Mouse (Mus musculus) limb, embryonic 14.5 days (tissue): ENCODE measurements around the gene Map4. TPM values are rescaled to one million over a fixed set of nuclear protein-coding genes. Genes with fewer than 3 reads are reported as not detected.

ENCODE experiments used
- ATAC-seq: fragments of 200-750 bp; cut with Nextera tagmentation; 2 replicates; pipeline ENCODE4 v1.8.0; 2017; ENCODE audit warnings: low read depth, moderate number of reproducible peaks, moderate TSS enrichment; ENCODE audit not compliant: low FRiP score
- DNase-seq: peaks from one replicate; pipeline ENCODE4 v3.0.0-alpha.2; 2015; ENCODE audit warnings: low spot score
- H3K27ac ChIP-seq: fragments of 300-500 bp; sonication (generic); replicated peaks from 2 replicates; pipeline ENCODE4 v1.5.1; 2014; ENCODE audit warnings: low read depth, mild to moderate bottlenecking, low read length, moderate library complexity, mixed read lengths
- H3K27me3 ChIP-seq: fragments of 300-500 bp; sonication (generic); 2 replicates; pipeline ENCODE4 v1.6.1; 2014; ENCODE audit warnings: low read length, mixed read lengths; ENCODE audit not compliant: control insufficient read depth, insufficient read depth
- H3K36me3 ChIP-seq: fragments of 300-500 bp; sonication (generic); 2 replicates; pipeline ENCODE4 v1.6.1; 2014; ENCODE audit warnings: mild to moderate bottlenecking, low read length, moderate library complexity, mixed read lengths; ENCODE audit not compliant: control insufficient read depth, insufficient read depth
- H3K4me1 ChIP-seq: fragments of 300-500 bp; sonication (generic); 2 replicates; pipeline ENCODE4 v1.6.1; 2014; ENCODE audit warnings: antibody characterized with exemption, low read length, mixed read lengths; ENCODE audit not compliant: control insufficient read depth, insufficient read depth
- H3K4me2 ChIP-seq: fragments of 300-500 bp; sonication (generic); replicated peaks from 2 replicates; pipeline ENCODE4 v1.6.1; 2014; ENCODE audit warnings: low read depth, mild to moderate bottlenecking, low read length, moderate library complexity; ENCODE audit not compliant: severe bottlenecking
- H3K4me3 ChIP-seq: fragments of 300-500 bp; sonication (generic); replicated peaks from 2 replicates; pipeline ENCODE4 v1.5.1; 2014; ENCODE audit warnings: low read length
- H3K9ac ChIP-seq: fragments of 300-500 bp; sonication (generic); 2 replicates; pipeline ENCODE4 v1.6.1; 2014; ENCODE audit warnings: mild to moderate bottlenecking, low read depth, low read length, moderate library complexity; ENCODE audit not compliant: severe bottlenecking
- H3K9me3 ChIP-seq: fragments of 300-500 bp; sonication (generic); 2 replicates; pipeline ENCODE4 v1.6.1; 2016; ENCODE audit warnings: low read length; ENCODE audit not compliant: control insufficient read depth
- POLR2A ChIP-seq: fragments of 200-500 bp; IDR thresholded peaks from 2 replicates; pipeline ENCODE4 v1.8.0; 2012; ENCODE audit warnings: inconsistent platforms, mild to moderate bottlenecking, moderate library complexity, borderline replicate concordance; ENCODE audit not compliant: insufficient read depth, insufficient read length; ENCODE audit errors: extremely low read depth
- WGBS: fragments of 180-500 bp; shearing (Covaris S2); extraction: QIAGEN DNeasy Blood & Tissue Kit; methylation state at CpG from one replicate; pipeline ENCODE4 v1.1.7; 2014; 5-methylcytosine and 5-hydroxymethylcytosine counted together
- polyA plus RNA-seq, 2 experiments: library from polyadenylated mRNA; depleted of rRNA in 1 of 2; stranded (reverse) in 1 of 2; unstranded in 1 of 2; fragments of >200 nt; fragmentation: Nextera tagmentation in 1 of 2; extraction: Ambion mirVana in 1 of 2; gene quantifications; 2 replicates each; pipeline versions ENCODE4 v1.2.1 to v1.2.3; 2012 to 2014

Gene Map4
- polyA plus RNA-seq, 2 experiments, result 76.6 to 161 TPM

DNA sequence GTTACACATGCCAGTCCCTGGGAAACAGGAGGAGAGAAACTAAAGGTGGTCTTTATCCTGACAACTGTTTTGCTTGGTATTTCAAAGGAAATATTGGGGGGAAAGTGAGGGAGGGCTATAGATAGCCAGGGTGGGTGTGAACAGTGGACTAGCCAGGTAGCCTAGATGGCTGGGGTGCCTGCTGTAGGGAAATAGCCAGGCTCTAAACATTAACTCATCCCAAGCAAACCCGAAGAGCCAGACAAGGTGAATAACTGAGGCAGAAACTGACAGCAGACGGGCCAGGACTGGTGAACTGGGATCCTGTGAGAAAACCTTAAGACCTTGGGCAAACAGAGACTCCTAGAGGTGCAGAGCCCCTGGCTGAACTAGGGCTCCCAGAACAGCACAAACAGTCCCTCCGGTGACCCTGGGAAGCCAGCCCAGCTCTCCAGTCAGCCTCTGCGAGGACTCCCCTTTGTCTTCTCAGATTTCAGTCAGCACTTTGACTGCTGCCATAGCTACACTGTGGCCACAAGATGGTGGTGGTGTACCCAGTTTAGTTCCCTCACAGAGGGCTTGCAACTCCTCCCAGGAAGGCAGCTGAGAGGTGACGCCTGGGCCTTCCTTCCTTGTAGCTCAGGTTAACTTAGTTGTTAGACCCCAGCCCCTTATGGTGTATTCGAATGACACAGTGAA, 36.7 kb upstream of the Map4 start:
- Histone ChIP-seq H3K4me3 (no peak overlapping the region), H3K36me3 (peaks cover 51% of the 10 kb centered on the region), H3K9me3 (no peaks in the 10 kb centered on the region), H3K4me1 (0 out of 2 replicates have a peak, but pooled peaks cover 3% of the 10 kb centered on the region), H3K9ac (no peak overlapping the region), H3K27me3 (no peaks in the 10 kb centered on the region), H3K27ac (peak overlapping the region; percentile 70), H3K4me2 (no peak overlapping the region)
- whole genome bisulfite sequencing, result 35% methylated on average over 6 of the region's 6 CpGs
- DNase-seq, result peak; percentile 85
- TF ChIP-seq POLR2A, result no peak
- ATAC-seq, result peak; percentile 88

- H3K4me1 ChIP-seq, result 0 out of 2 replicates have a peak, but pooled peaks cover 3% of the 10 kb centered on the region
- no peak overlapping the region for H3K4me2 ChIP-seq
- no peak for TF ChIP-seq POLR2A
- H3K9me3 ChIP-seq, result no peaks in the 10 kb centered on the region
- no peak overlapping the region for H3K9ac ChIP-seq
- WGBS, result 89% methylated on average over 6 of the region's 6 CpGs
- H3K36me3 ChIP-seq, result peaks cover 41% of the 10 kb centered on the region
- H3K4me3 ChIP-seq, result no peak overlapping the region
- H3K27me3 ChIP-seq, result no peaks in the 10 kb centered on the region
- no peak for DNase-seq
- no peak for ATAC-seq
- no peak overlapping the region for H3K27ac ChIP-seq
Observed at GRCm38 (mm10) chr9:109895593-109895992, 35.7 kb upstream of the Map4 start.

- ATAC-seq (no peak), DNase-seq (no peak)
- no peak overlapping the region for H3K27ac ChIP-seq
- WGBS, result 74% methylated on average over 8 of the region's 8 CpGs
- no peak overlapping the region for H3K4me2 ChIP-seq
- no peaks in the 10 kb centered on the region for H3K27me3 ChIP-seq
- no peak for TF ChIP-seq POLR2A
- peaks cover 32% of the 10 kb centered on the region for H3K36me3 ChIP-seq
- 0 out of 2 replicates have a peak, but pooled peaks cover 3% of the 10 kb centered on the region for H3K4me1 ChIP-seq
- H3K4me3 ChIP-seq, result no peak overlapping the region
- no peak overlapping the region for H3K9ac ChIP-seq
- H3K9me3 ChIP-seq, result no peaks in the 10 kb centered on the region
Observed at GRCm38 (mm10) chr9:109896253-109897150, 34.8 kb upstream of the Map4 start.

DNA sequence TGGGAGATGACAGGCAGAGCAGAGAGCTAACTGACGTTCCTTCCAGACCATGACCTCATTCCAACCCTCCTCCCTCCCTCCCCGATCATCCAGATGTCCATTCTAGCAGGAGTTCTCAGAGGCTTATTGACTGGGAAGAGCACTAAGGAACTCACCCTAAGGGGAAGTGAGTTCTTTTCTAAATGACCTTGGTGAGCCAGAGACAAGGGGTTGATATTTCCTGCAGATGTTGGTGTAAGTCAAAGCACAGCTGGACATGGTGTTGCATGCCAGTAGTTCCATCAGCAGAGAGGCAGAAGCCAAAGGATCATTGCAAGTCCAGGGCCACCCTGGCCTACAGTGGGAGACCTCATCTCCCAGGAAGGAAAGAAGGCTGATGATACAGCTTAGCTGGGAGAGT, 33.2 kb upstream of the Map4 start:
- Histone ChIP-seq H3K9me3 (no peaks in the 10 kb centered on the region), H3K36me3 (peaks cover 16% of the 10 kb centered on the region), H3K27me3 (no peaks in the 10 kb centered on the region), H3K27ac (no peak overlapping the region), H3K4me3 (no peak overlapping the region), H3K9ac (no peak overlapping the region), H3K4me1 (0 out of 2 replicates have a peak, but pooled peaks cover 3% of the 10 kb centered on the region), H3K4me2 (no peak overlapping the region)
- TF ChIP-seq POLR2A, result no peak
- no peak for DNase-seq
- ATAC-seq, result no peak
- 34% methylated on average over 2 of the region's 2 CpGs for WGBS

DNA sequence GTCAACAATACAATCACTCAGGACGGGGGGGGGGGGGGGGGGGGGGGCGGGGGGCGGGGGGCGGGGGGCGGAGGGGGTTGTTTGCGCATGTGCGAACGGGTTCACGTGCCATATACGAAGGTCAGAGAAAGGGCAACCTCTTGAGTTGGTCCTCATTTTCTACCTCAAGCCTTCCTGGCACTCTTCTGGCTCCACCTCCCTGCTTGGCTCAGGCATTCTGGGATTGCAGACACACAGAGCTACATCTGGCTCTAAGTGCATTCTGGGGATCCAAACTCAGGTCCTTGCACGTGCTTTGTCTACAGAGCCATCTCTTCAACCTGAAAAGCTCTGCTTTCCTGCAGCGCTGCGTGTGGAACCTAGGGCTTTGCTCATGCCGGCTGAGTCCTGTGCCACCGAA, 31.9 kb upstream of the Map4 start:
- Histone ChIP-seq H3K27ac (no peak overlapping the region), H3K4me3 (no peak overlapping the region), H3K4me2 (no peak overlapping the region), H3K36me3 (peaks cover 5% of the 10 kb centered on the region; the same call in 1 of the 2 replicates), H3K9ac (no peak overlapping the region), H3K27me3 (no peaks in the 10 kb centered on the region), H3K9me3 (no peaks in the 10 kb centered on the region), H3K4me1 (0 out of 2 replicates have a peak, but pooled peaks cover 3% of the 10 kb centered on the region)
- no peak for ATAC-seq
- DNase-seq, result no peak
- no peak for TF ChIP-seq POLR2A
- 66% methylated on average over 11 of the region's 15 CpGs for WGBS
